Mouse (Mus musculus): Measurements from ENCODE around the gene Poc1b.

DNA sequence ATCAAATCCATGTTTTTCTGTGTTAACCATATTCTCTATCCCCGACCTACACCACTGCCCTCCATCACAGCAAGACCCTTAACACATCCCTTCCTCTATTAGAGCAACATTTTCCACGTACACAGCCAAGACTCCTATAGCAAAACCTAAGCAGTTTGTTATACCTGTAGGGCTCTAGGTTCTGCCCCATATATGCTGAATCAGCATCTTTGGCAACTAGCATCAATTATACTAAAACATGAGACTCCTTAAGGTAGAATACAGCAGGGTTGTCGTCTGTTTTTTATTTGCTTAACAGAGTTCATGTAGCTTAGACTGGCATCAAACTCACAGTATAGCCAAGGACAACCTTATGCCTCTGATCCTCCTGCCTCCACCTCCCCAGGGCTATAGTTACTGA is 1.3 kb upstream of the Poc1b start:
- TF ChIP-seq POLR2A (IDR thresholded peaks at IDR 0.05; ENCODE audit: insufficient read depth, low read depth, low read length) (no peak), CTCF (IDR thresholded peaks at IDR 0.05; ENCODE audit: insufficient read depth, low read depth, low read length) (no peak)
